ENCODE assay signal across 7 mouse cellular contexts in the genomic region with DNA sequence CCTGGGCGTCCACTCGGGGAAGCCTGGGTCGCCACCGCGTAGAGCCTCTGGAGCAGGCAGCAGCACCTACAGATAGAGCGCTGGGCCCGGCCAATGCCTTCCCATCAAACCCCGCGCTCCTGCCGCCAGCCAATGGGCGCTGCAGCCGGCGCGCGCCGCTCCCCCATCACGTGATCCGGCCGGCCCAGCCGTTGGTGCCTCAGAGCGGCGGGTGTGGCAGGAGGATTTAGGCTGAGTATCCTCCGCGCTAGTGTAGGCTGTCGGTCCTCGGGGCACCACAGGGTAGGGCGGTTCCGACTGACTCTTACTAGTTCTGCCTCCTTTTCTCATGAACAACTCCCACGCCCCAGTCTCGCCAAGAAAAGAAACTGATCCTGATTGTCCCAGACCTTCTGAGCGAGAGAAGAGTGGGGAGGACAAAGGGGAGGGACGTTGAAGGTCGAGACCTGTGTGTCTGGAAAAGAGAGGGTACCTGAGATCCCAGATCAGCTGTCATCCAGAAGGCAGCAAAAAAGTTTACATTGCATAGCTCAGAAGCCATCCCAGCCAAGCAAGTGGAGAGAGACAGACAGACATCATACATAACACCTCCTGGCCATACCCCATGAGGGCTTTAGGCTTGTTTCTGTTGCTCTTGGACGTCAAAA. TPM values are rescaled to one million over a fixed set of nuclear protein-coding genes. Genes with fewer than 3 reads are reported as not detected.
DNase-seq lines count a peak whose midpoint lies in the region; ATAC-seq lines count a peak whose summit lies in the region.

TSS of gene Lnpk (minus strand) at position 593 of the 647 bp plus-strand sequence.

- peak within 1 kb of the TSS; percentile 77 for H3K27ac ChIP-seq in intestine, embryonic 14.5 days (ENCODE audit: low read depth)
- peak within 1 kb of the TSS; percentile 96 for H3K27ac ChIP-seq in midbrain, embryonic 10.5 days (replicated peaks)

- ATAC-seq in intestine, embryonic 14.5 days (replicated peaks; ENCODE audit: low FRiP score, low TSS enrichment, low read depth): peak; percentile 99

- WGBS in intestine, embryonic 14.5 days: under 1% methylated on average over 33 of the region's 34 CpGs
- WGBS in midbrain, embryonic 10.5 days: 0% methylated on average over 34 of the region's 34 CpGs

- no peaks in the 10 kb centered on the region for H3K36me3 ChIP-seq in intestine, embryonic 14.5 days (ENCODE audit: control insufficient read depth, insufficient read depth, low read length)
- no peaks in the 10 kb centered on the region for H3K36me3 ChIP-seq in midbrain, embryonic 10.5 days

- intact Hi-C loops in gastrocnemius, postnatal 14 days (cut with DNase I; ENCODE audit: low total_unique reads): loop anchor here (5.0 kb wide), 1 partner anchor 272 kb away; no protein-coding TSS in a partner anchor
- intact Hi-C loops in left cerebral cortex, postnatal 25 days (cut with DNase I): loop anchor here (5.0 kb wide), 1 partner anchor 277 kb away; no protein-coding TSS in a partner anchor

- DNase-seq in adrenal gland, adult (ENCODE audit: inconsistent age in 2 of 2, low spot score in 1 of 2): peak; percentile 95 to 97
- peak; percentile 95 for DNase-seq in embryo, embryonic 10.5 days (ENCODE audit: low spot score)
- DNase-seq in gastrocnemius, postnatal 14 days: peak; percentile 94
- peak; percentile 90 for DNase-seq in intestine, embryonic 14.5 days (ENCODE audit: low spot score)
- DNase-seq in left cerebral cortex, postnatal 25 days (ENCODE audit: low spot score in 2 of 2): peak; percentile 95 to 96
- peak; percentile 94 for DNase-seq in midbrain, embryonic 10.5 days (ENCODE audit: low spot score)
- DNase-seq in right cerebral cortex, postnatal 4 days: peak; percentile 91

- peak within 1 kb of the TSS; percentile 90 for H3K4me2 ChIP-seq in intestine, embryonic 14.5 days (ENCODE audit: low read length)

- peaks cover 5% of the 10 kb centered on the region for H3K4me1 ChIP-seq in intestine, embryonic 14.5 days (replicated peaks; ENCODE audit: control insufficient read depth, insufficient read depth, low read length)
- peaks cover 24% of the 10 kb centered on the region for H3K4me1 ChIP-seq in midbrain, embryonic 10.5 days

- H3K27me3 ChIP-seq in intestine, embryonic 14.5 days (replicated peaks; ENCODE audit: control insufficient read depth, insufficient read depth, low read length): no peaks in the 10 kb centered on the region
- no peaks in the 10 kb centered on the region for H3K27me3 ChIP-seq in midbrain, embryonic 10.5 days (ENCODE audit: low read depth, poor library complexity, severe bottlenecking)

- H3K4me3 ChIP-seq in intestine, embryonic 14.5 days (ENCODE audit: low read depth, low read length): peak within 1 kb of the TSS; percentile 96
- peak within 1 kb of the TSS; percentile 99 for H3K4me3 ChIP-seq in midbrain, embryonic 10.5 days

- H3K9ac ChIP-seq in intestine, embryonic 14.5 days (ENCODE audit: low read length): peak within 1 kb of the TSS; percentile 87

- H3K9me3 ChIP-seq in intestine, embryonic 14.5 days (ENCODE audit: control insufficient read depth, low read length): no peaks in the 10 kb centered on the region
- no peaks in the 10 kb centered on the region for H3K9me3 ChIP-seq in midbrain, embryonic 10.5 days (replicated peaks)

RNA-seq across cellular contexts. Expression of gene Lnpk, which starts in this region (rescaled TPM):
- total RNA-seq in gastrocnemius, postnatal 14 days (2021): 10 to 100 TPM; 42.1 to 59.8 TPM
- polyA plus RNA-seq in intestine, embryonic 14.5 days (2014; fragmentation: Nextera tagmentation; extraction: Ambion mirVana): 22.5 and 23.7 TPM in 2 replicates
- 10 to 100 TPM; 69.7 to 77.6 TPM for total RNA-seq in left cerebral cortex, postnatal 25 days (2021)
- 40.4 and 47.0 TPM in 2 replicates for polyA plus RNA-seq in midbrain, embryonic 10.5 days (2016; fragmentation: Nextera tagmentation; extraction: Ambion mirVana)

Comparison
In these comparisons a context has a peak if more than half of its experiments do, and no peak if none do; other contexts are left out.
1. Peak in every context shown above with its lines: DNase-seq, ATAC-seq, H3K4me3 ChIP-seq and H3K27ac ChIP-seq.